Mouse (Mus musculus) stomach, postnatal 0 days (tissue): ENCODE measurements around the gene Ap1g1. TPM values are rescaled to one million over a fixed set of nuclear protein-coding genes. Genes with fewer than 3 reads are reported as not detected.

ENCODE experiments used
- ATAC-seq: fragments of 200-750 bp; cut with Nextera tagmentation; 2 replicates; pipeline ENCODE4 v1.8.0; 2017; ENCODE audit not compliant: low FRiP score, low TSS enrichment
- DNase-seq: peaks from one replicate; pipeline ENCODE4 v3.0.0-alpha.2; 2016; ENCODE audit warnings: low spot score
- H3K27ac ChIP-seq: fragments of 300-500 bp; sonication (generic); replicated peaks from 2 replicates; pipeline ENCODE4 v1.5.1; 2014; ENCODE audit warnings: mild to moderate bottlenecking, control low read depth
- H3K27me3 ChIP-seq: fragments of 300-500 bp; sonication (generic); 2 replicates; pipeline ENCODE4 v1.6.1; 2014; ENCODE audit warnings: low read length; ENCODE audit not compliant: control insufficient read depth, insufficient read depth
- H3K36me3 ChIP-seq: fragments of 300-500 bp; sonication (generic); 2 replicates; pipeline ENCODE4 v1.6.1; 2014; ENCODE audit warnings: low read length, mixed read lengths; ENCODE audit not compliant: control insufficient read depth, insufficient read depth
- H3K4me1 ChIP-seq: fragments of 300-500 bp; sonication (generic); replicated peaks from 2 replicates; pipeline ENCODE4 v1.6.1; 2014; ENCODE audit warnings: antibody characterized with exemption; ENCODE audit not compliant: control insufficient read depth, insufficient read depth
- H3K4me2 ChIP-seq: fragments of 300-500 bp; sonication (generic); replicated peaks from 2 replicates; pipeline ENCODE4 v1.6.1; 2014; ENCODE audit warnings: low read depth, mild to moderate bottlenecking, control low read depth, moderate library complexity
- H3K4me3 ChIP-seq: fragments of 300-500 bp; sonication (generic); 2 replicates; pipeline ENCODE4 v1.5.1; 2014; ENCODE audit warnings: low read depth, low read length, control low read depth
- H3K9ac ChIP-seq: fragments of 300-500 bp; sonication (generic); 2 replicates; pipeline ENCODE4 v1.6.1; 2014; ENCODE audit warnings: mild to moderate bottlenecking, low read length, control low read depth, mixed read lengths
- H3K9me3 ChIP-seq: fragments of 300-500 bp; sonication (generic); 2 replicates; pipeline ENCODE4 v1.6.1; 2016; ENCODE audit warnings: low read length; ENCODE audit not compliant: control insufficient read depth
- CTCF ChIP-seq: IDR thresholded peaks from 2 replicates; pipeline ENCODE4 v1.5.1; 2016; ENCODE audit warnings: antibody characterized with exemption, low read depth, mild to moderate bottlenecking, moderate library complexity
- EP300 ChIP-seq: optimal IDR thresholded peaks from 2 replicates; pipeline ENCODE3; 2016; ENCODE audit warnings: antibody characterized with exemption
- WGBS: fragments of 180-500 bp; shearing (Covaris S2); extraction: QIAGEN DNeasy Blood & Tissue Kit; methylation state at CpG from one replicate; pipeline ENCODE4 v1.1.7; 2014; 5-methylcytosine and 5-hydroxymethylcytosine counted together
- polyA plus RNA-seq: library from polyadenylated mRNA; unstranded; fragments of >200 nt; fragmentation: Nextera tagmentation; extraction: Ambion mirVana; gene quantifications from 2 replicates; pipeline ENCODE4 v1.2.1, GENCODE M21; 2015

Gene Ap1g1
- polyA plus RNA-seq, 1 experiment from 2014 or later, result 20.2 TPM

- Histone ChIP-seq H3K4me1 (peaks cover 10% of the 10 kb centered on the region; the same call in 1 of the 2 replicates), H3K27ac (no peak overlapping the region), H3K36me3 (0 out of 2 replicates have a peak, but pooled peaks cover 2% of the 10 kb centered on the region), H3K9ac (no peak overlapping the region), H3K4me2 (no peak overlapping the region), H3K9me3 (no peaks in the 10 kb centered on the region), H3K4me3 (no peak overlapping the region), H3K27me3 (no peaks in the 10 kb centered on the region)
- TF ChIP-seq CTCF (no peak), EP300 (no peak)
- no peak for ATAC-seq
- DNase-seq, result no peak
These were observed 20.4 kb downstream of the Ap1g1 start for GRCm38 (mm10) chr8:109798721-109799120.

GRCm38 (mm10) chr8:109799245-109799644, 20.9 kb downstream of the Ap1g1 start:
- ATAC-seq, result no peak
- Histone ChIP-seq H3K9me3 (no peaks in the 10 kb centered on the region), H3K4me2 (no peak overlapping the region), H3K27me3 (no peaks in the 10 kb centered on the region), H3K4me1 (peaks cover 8% of the 10 kb centered on the region; the same call in 1 of the 2 replicates), H3K4me3 (no peak overlapping the region), H3K36me3 (0 out of 2 replicates have a peak, but pooled peaks cover 2% of the 10 kb centered on the region), H3K9ac (no peak overlapping the region), H3K27ac (no peak overlapping the region)
- DNase-seq, result no peak
- no peak for TF ChIP-seq CTCF
- no peak for TF ChIP-seq EP300
- 49% methylated on average over 4 of the region's 4 CpGs for WGBS

GRCm38 (mm10) chr8:109800325-109800724, 22.0 kb downstream of the Ap1g1 start:
- TF ChIP-seq EP300 (no peak), CTCF (no peak)
- Histone ChIP-seq H3K9me3 (no peaks in the 10 kb centered on the region), H3K4me3 (no peak overlapping the region), H3K27me3 (no peaks in the 10 kb centered on the region), H3K4me2 (no peak overlapping the region), H3K36me3 (0 out of 2 replicates have a peak, but pooled peaks cover 6% of the 10 kb centered on the region), H3K4me1 (0 out of 2 replicates have a peak, but pooled peaks cover 5% of the 10 kb centered on the region), H3K27ac (no peak overlapping the region), H3K9ac (no peak overlapping the region)
- 39% methylated on average over 2 of the region's 2 CpGs for WGBS
- no peak for DNase-seq
- ATAC-seq, result no peak

GRCm38 (mm10) chr8:109803211-109803610, 24.9 kb downstream of the Ap1g1 start:
- no peak for ATAC-seq
- H3K9ac ChIP-seq, result no peak overlapping the region

GRCm38 (mm10) chr8:109803801-109804200, 25.4 kb downstream of the Ap1g1 start:
- Histone ChIP-seq H3K4me1 (0 out of 2 replicates have a peak, but pooled peaks cover 5% of the 10 kb centered on the region), H3K4me2 (no peak overlapping the region), H3K36me3 (0 out of 2 replicates have a peak, but pooled peaks cover 6% of the 10 kb centered on the region), H3K27me3 (no peaks in the 10 kb centered on the region), H3K9ac (no peak overlapping the region), H3K27ac (no peak overlapping the region), H3K4me3 (no peak overlapping the region), H3K9me3 (no peaks in the 10 kb centered on the region)
- TF ChIP-seq CTCF (no peak), EP300 (no peak)
- ATAC-seq (no peak), DNase-seq (no peak)
- 90% methylated on average over 3 of the region's 3 CpGs for WGBS

More at GRCm38 (mm10) chr8:109803211-109803610, 24.9 kb downstream of the Ap1g1 start:
- 0 out of 2 replicates have a peak, but pooled peaks cover 6% of the 10 kb centered on the region for H3K36me3 ChIP-seq
- H3K4me3 ChIP-seq, result no peak overlapping the region
- H3K27ac ChIP-seq, result no peak overlapping the region
- H3K27me3 ChIP-seq, result no peaks in the 10 kb centered on the region
- 95% methylated on average over 3 of the region's 3 CpGs for WGBS
- 0 out of 2 replicates have a peak, but pooled peaks cover 5% of the 10 kb centered on the region for H3K4me1 ChIP-seq
- no peak for TF ChIP-seq EP300
- TF ChIP-seq CTCF, result no peak
- DNase-seq, result no peak
- no peak overlapping the region for H3K4me2 ChIP-seq
- no peaks in the 10 kb centered on the region for H3K9me3 ChIP-seq

GRCm38 (mm10) chr8:109806522-109806921, 28.2 kb downstream of the Ap1g1 start:
- Histone ChIP-seq H3K27me3 (no peaks in the 10 kb centered on the region), H3K27ac (no peak overlapping the region; the same call in 1 of the 2 replicates), H3K4me1 (no peaks in the 10 kb centered on the region; the same call in 1 of the 2 replicates), H3K36me3 (0 out of 2 replicates have a peak, but pooled peaks cover 6% of the 10 kb centered on the region), H3K4me3 (no peak overlapping the region), H3K9me3 (no peaks in the 10 kb centered on the region), H3K4me2 (no peak overlapping the region), H3K9ac (no peak overlapping the region)
- TF ChIP-seq EP300 (no peak), CTCF (no peak)
- WGBS, result 16% methylated on average over 3 of the region's 3 CpGs
- no peak for DNase-seq
- ATAC-seq, result no peak
